Mouse (Mus musculus): Measurements from ENCODE around the gene Gm20835. TPM values are rescaled to one million over a fixed set of nuclear protein-coding genes. Genes with fewer than 3 reads are reported as not detected.

The Gm20835 gene
- not detected for polyA plus RNA-seq (2015; fragmentation: Illumina TruSeq; extraction: RNeasy Lipid Tissue Mini Kit (QIAGEN cat#74804); ENCODE audit: insufficient read depth, low replicate concordance)

GRCm38 (mm10) chrY:36735190-36735589, at the start of gene Gm20835:
Gene Gm20835 (minus strand): TSS chrY:36735290.

